Mouse (Mus musculus): ENCODE data around the gene Siglec1. TPM values are rescaled to one million over a fixed set of nuclear protein-coding genes. Genes with fewer than 3 reads are reported as not detected.

Gene Siglec1
- total RNA-seq (2021), result 1 to 10 TPM; 1.9 to 6.5 TPM
- long read RNA-seq, experiment 1, result 0 reads
- long read RNA-seq, experiment 2, result 0 reads

GRCm38 (mm10) chr2:131086667-131087390 lies at the start of gene Siglec1:
TSS of gene Siglec1 (minus strand) at chr2:131086765.
- DNase-seq, result no peak

GRCm38 (mm10) chr2:131135521-131136139 lies 49.1 kb upstream of the Siglec1 start:
- DNase-seq, result peak in 1 of 2 experiments; percentile 9

- DNase-seq, result peak in 1 of 2 experiments; percentile 21
Observed at GRCm38 (mm10) chr2:131134826-131135400, 48.3 kb upstream of the Siglec1 start.

- peak; percentile 56 to 89 for DNase-seq
Observed at GRCm38 (mm10) chr2:131134381-131134780, 47.8 kb upstream of the Siglec1 start.

GRCm38 (mm10) chr2:131132930-131133547 lies 46.5 kb upstream of the Siglec1 start, which contains the start of gene Gm11037:
TSS of gene Gm11037 (plus strand) at chr2:131133497.
- DNase-seq, result no peak

- no peak for DNase-seq
Observed at GRCm38 (mm10) chr2:131132111-131132888, 45.7 kb upstream of the Siglec1 start.

- DNase-seq, result no peak
Observed at GRCm38 (mm10) chr2:131130849-131131248, 44.3 kb upstream of the Siglec1 start.

- peak; percentile 47 to 74 for DNase-seq
Observed at GRCm38 (mm10) chr2:131129836-131130235, 43.3 kb upstream of the Siglec1 start.

GRCm38 (mm10) chr2:131128636-131129157 lies 42.1 kb upstream of the Siglec1 start:
- no peak for DNase-seq

- DNase-seq, result peak; percentile 52 to 74
Observed at GRCm38 (mm10) chr2:131128211-131128610, 41.6 kb upstream of the Siglec1 start.

GRCm38 (mm10) chr2:131127161-131127730 lies 40.7 kb upstream of the Siglec1 start, which contains the start of gene Hspa12b:
TSS of gene Hspa12b (plus strand) at chr2:131127280.
- peak; percentile 77 to 88 for DNase-seq

- DNase-seq, result no peak
Observed at GRCm38 (mm10) chr2:131125964-131126815, 39.6 kb upstream of the Siglec1 start.

- DNase-seq, result peak in 1 of 2 experiments; percentile 3
Observed at GRCm38 (mm10) chr2:131125157-131125963, 38.8 kb upstream of the Siglec1 start.

- peak; percentile 48 to 84 for DNase-seq
Observed at GRCm38 (mm10) chr2:131124166-131124565, 37.6 kb upstream of the Siglec1 start.

GRCm38 (mm10) chr2:131118968-131119574 lies 32.5 kb upstream of the Siglec1 start:
- DNase-seq, result peak in 1 of 2 experiments; percentile 1

GRCm38 (mm10) chr2:131105989-131106388 lies 19.4 kb upstream of the Siglec1 start:
- DNase-seq, result peak in 1 of 2 experiments; percentile 8

- peak in 1 of 2 experiments; percentile 13 for DNase-seq
Observed at GRCm38 (mm10) chr2:131105061-131105460, 18.5 kb upstream of the Siglec1 start.

GRCm38 (mm10) chr2:131104021-131104420 lies 17.5 kb upstream of the Siglec1 start:
- peak; percentile 54 to 61 for DNase-seq

GRCm38 (mm10) chr2:131101530-131101929 lies 15.0 kb upstream of the Siglec1 start:
- DNase-seq, result no peak

Measured in heart, adult 18-20 months (tissue).